In genomic region chrX:162761716-162762395, GRCm38 (mm10) we compare ENCODE assay signal across 8 mouse cellular contexts. TPM values are rescaled to one million over a fixed set of nuclear protein-coding genes. Genes with fewer than 3 reads are reported as not detected.
DNase-seq lines count a peak whose midpoint lies in the region; ATAC-seq and TF ChIP-seq lines count a peak whose summit lies in the region.

No protein-coding gene starts in this region.

- no peak for TF ChIP-seq CTCF in lung, embryonic 14.5 days (IDR thresholded peaks at IDR 0.05; ENCODE audit: low read depth)
- no peak for TF ChIP-seq CTCF in brain, embryonic 14.5 days (IDR thresholded peaks at IDR 0.05; ENCODE audit: borderline replicate concordance, extremely low read depth, insufficient read depth, insufficient read length)

- no peaks in the 10 kb centered on the region for H3K27me3 ChIP-seq in lung, embryonic 14.5 days (ENCODE audit: insufficient read depth, low read length)
- H3K27me3 ChIP-seq in intestine, embryonic 16.5 days (replicated peaks; ENCODE audit: control insufficient read depth, insufficient read depth, low read length): no peaks in the 10 kb centered on the region
- H3K27me3 ChIP-seq in midbrain, embryonic 16.5 days (ENCODE audit: control insufficient read depth, insufficient read depth, low read depth, low read length): no peaks in the 10 kb centered on the region

- peaks cover 4% of the 10 kb centered on the region; the same call in 1 of the 2 replicates for H3K4me1 ChIP-seq in lung, embryonic 14.5 days (ENCODE audit: insufficient read depth)
- H3K4me1 ChIP-seq in intestine, embryonic 16.5 days (ENCODE audit: control insufficient read depth, insufficient read depth, low read length): no peaks in the 10 kb centered on the region
- H3K4me1 ChIP-seq in midbrain, embryonic 16.5 days (ENCODE audit: control insufficient read depth, insufficient read depth, low read length): peaks cover 3% of the 10 kb centered on the region; the same call in 1 of the 2 replicates

- peak overlapping the region; percentile 64 for H3K4me3 ChIP-seq in lung, embryonic 14.5 days (ENCODE audit: low read depth, low read length)
- H3K4me3 ChIP-seq in intestine, embryonic 16.5 days (ENCODE audit: low read length): peak overlapping the region; percentile 66
- H3K4me3 ChIP-seq in midbrain, embryonic 16.5 days (ENCODE audit: low read depth, low read length): peak overlapping the region; percentile 62

- peak overlapping the region; percentile 79 for H3K9ac ChIP-seq in lung, embryonic 14.5 days
- H3K9ac ChIP-seq in intestine, embryonic 16.5 days (ENCODE audit: low read depth, low read length): peak overlapping the region; percentile 87; the same call in 1 of the 2 replicates
- 0 out of 2 replicates have a peak overlapping the region, but pooled peaks have one; percentile 68 for H3K9ac ChIP-seq in midbrain, embryonic 16.5 days (ENCODE audit: low read depth, low read length)

- H3K4me2 ChIP-seq in lung, embryonic 14.5 days: peak overlapping the region; percentile 53
- peak overlapping the region; percentile 43 for H3K4me2 ChIP-seq in intestine, embryonic 16.5 days (ENCODE audit: low read depth, low read length)
- peak overlapping the region; percentile 55 for H3K4me2 ChIP-seq in midbrain, embryonic 16.5 days (ENCODE audit: low read length)

- WGBS in lung, embryonic 14.5 days: 25% methylated on average over 9 of the region's 9 CpGs
- WGBS in intestine, embryonic 16.5 days: 29% methylated on average over 9 of the region's 9 CpGs
- WGBS in midbrain, embryonic 16.5 days: 42% methylated on average over 9 of the region's 9 CpGs

- H3K27ac ChIP-seq in lung, embryonic 14.5 days (ENCODE audit: low read depth): no peak overlapping the region
- H3K27ac ChIP-seq in intestine, embryonic 16.5 days (ENCODE audit: low read length): peak overlapping the region; percentile 95; the same call in 1 of the 2 replicates
- H3K27ac ChIP-seq in midbrain, embryonic 16.5 days (ENCODE audit: low read length): no peak overlapping the region

- DNase-seq in lung, embryonic 14.5 days: peak; percentile 33
- DNase-seq in lung, postnatal 25 days (ENCODE audit: low spot score): no peak
- DNase-seq in brain, embryonic 14.5 days (ENCODE audit: low read depth): peak; percentile 47
- DNase-seq in gastrocnemius, adult 18-20 months (ENCODE audit: low spot score): no peak
- DNase-seq in ovary, postnatal 10 days (ENCODE audit: low spot score): no peak
- no peak for DNase-seq in embryo, embryonic 9.5 days (ENCODE audit: extremely low spot score)

- ATAC-seq in lung, embryonic 14.5 days (ENCODE audit: insufficient read depth): no peak
- no peak for ATAC-seq in intestine, embryonic 16.5 days
- ATAC-seq in midbrain, embryonic 16.5 days: no peak

- H3K36me3 ChIP-seq in lung, embryonic 14.5 days (ENCODE audit: insufficient read depth): peaks cover 23% of the 10 kb centered on the region; the same call in 1 of the 2 replicates
- no peaks in the 10 kb centered on the region for H3K36me3 ChIP-seq in intestine, embryonic 16.5 days (ENCODE audit: control insufficient read depth, insufficient read depth, low read length)
- no peaks in the 10 kb centered on the region for H3K36me3 ChIP-seq in midbrain, embryonic 16.5 days (ENCODE audit: control insufficient read depth, insufficient read depth, low read length)

- no peak for TF ChIP-seq POLR2A in brain, embryonic 14.5 days (IDR thresholded peaks at IDR 0.05; ENCODE audit: borderline replicate concordance, extremely low read depth, insufficient read depth, insufficient read length, poor library complexity, severe bottlenecking)

- H3K9me3 ChIP-seq in lung, embryonic 14.5 days (ENCODE audit: low read depth, low read length): no peaks in the 10 kb centered on the region
- H3K9me3 ChIP-seq in intestine, embryonic 16.5 days (ENCODE audit: control insufficient read depth, low read length): no peaks in the 10 kb centered on the region
- H3K9me3 ChIP-seq in midbrain, embryonic 16.5 days (replicated peaks; ENCODE audit: control insufficient read depth, low read length, poor library complexity, severe bottlenecking): no peaks in the 10 kb centered on the region

RNA-seq across cellular contexts. Expression of gene Rbbp7, which starts 1.7 kb away (rescaled TPM):
- polyA plus RNA-seq in lung, embryonic 14.5 days (2014; fragmentation: Nextera tagmentation; extraction: Ambion mirVana): 544 and 552 TPM in 2 replicates
- polyA plus RNA-seq in brain, embryonic 14.5 days (2012; rRNA removed): 113 and 119 TPM in 2 replicates
- polyA plus RNA-seq in intestine, embryonic 16.5 days (2015; fragmentation: Nextera tagmentation; extraction: Ambion mirVana): 909 and 942 TPM in 2 replicates
- 216 and 226 TPM in 2 replicates for polyA plus RNA-seq in midbrain, embryonic 16.5 days (2015; fragmentation: Nextera tagmentation; extraction: Ambion mirVana)
- total RNA-seq in gastrocnemius, adult 18-20 months (2021): 10 to 100 TPM; 84.3 to 85.5 TPM

Comparison
In these comparisons a context has a peak if more than half of its experiments do, and no peak if none do; other contexts are left out.
1. DNase-seq: peak in lung, embryonic 14.5 days (single experiment) and brain, embryonic 14.5 days (single experiment); none in lung, postnatal 25 days (single experiment), gastrocnemius, adult 18-20 months (single experiment), ovary, postnatal 10 days (single experiment) and embryo, embryonic 9.5 days (single experiment).
2. Peak in every context shown above with its lines, with median percentiles within 50 percentile points of each other: H3K4me2 ChIP-seq, H3K4me3 ChIP-seq and H3K9ac ChIP-seq.